Mouse (Mus musculus) kidney, adult 11 months (tissue): ENCODE data around the gene Rtraf.
A peak's percentile ranks its signal among the peaks of the same experiment; 100 is the strongest.

Experiments used
- DNase-seq: peaks from one replicate; pipeline ENCODE4 v3.0.0; 2022

Rtraf gene

DNA sequence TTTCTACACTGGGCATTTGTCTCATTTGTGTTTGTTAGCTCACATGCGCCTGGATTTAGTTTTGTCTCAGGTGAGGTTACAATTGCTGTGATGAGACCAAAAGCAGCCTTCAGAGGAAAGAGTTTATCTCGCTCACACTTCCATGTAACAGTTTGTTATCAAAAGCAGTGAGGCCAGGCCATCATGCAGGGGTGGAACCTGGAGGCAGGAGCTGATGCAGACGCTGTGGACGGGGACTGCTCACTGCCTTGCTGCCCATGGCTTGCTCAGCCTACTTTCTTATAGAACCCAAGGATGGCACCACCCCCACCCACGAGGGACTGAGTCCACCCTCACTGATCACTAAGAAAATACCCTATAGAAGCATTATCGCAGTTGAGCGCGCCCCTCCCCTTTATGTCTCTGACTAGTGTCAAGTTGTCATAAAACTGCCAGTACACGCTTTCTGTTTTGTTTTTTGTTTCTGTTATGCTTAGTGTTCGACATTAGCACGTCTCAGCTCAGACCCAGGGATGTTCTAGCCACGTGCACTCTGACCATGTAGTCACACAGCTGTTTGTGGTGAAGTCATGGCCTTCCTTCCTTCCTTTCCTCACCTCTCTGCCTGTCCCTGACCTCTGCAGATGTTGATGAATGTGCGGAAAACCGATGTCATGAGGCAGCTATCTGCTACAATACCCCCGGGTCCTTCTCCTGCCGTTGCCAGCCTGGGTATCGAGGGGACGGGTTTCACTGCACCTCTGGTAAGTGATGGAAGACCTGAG, 26.9 kb downstream of the Rtraf start:
- no peak for DNase-seq

GRCm38 (mm10) chr14:19794881-19795280, 28.7 kb downstream of the Rtraf start:
- no peak for DNase-seq

DNA sequence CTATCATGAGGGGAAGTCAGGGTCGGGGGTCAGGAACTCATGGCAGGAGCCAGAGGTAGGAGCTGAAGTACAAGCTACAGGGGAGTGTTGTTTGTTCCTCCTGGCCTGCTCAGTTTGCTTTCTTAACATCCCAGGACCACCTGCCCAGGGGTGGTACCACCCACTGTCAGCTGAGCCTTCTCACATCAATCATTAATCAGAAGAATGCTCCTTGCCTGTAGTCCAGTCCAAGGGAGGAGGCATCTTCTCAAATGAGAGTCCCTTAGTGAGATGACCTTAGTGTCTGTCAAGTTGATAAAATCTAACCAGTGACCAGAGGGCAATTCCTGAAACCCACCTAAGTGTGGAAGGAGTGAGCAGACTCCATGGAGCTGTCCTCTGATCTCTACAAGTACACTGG, 35.2 kb downstream of the Rtraf start:
- no peak for DNase-seq

- no peak for DNase-seq
These were observed 37.6 kb downstream of the Rtraf start for GRCm38 (mm10) chr14:19785797-19786588.

DNA sequence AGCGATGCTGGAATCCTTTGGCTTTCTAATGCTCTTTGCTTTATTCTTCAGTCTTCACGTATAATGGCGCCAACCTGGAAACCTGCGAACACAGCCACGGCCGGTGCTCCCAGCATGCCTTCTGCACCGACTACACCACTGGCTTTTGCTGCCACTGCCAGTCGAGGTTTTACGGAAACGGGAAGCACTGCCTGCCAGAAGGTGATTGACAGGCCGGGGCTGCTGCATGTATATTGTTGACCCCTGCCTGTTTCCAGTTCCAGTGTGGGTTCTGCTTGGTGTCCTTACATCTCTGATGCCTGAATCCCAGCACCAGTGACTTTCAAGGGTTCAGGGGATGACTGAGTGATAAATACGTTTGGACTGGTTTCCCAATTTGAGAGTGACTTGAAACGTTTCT, 45.7 kb downstream of the Rtraf start:
- no peak for DNase-seq

- DNase-seq = no peak
These were observed 46.3 kb downstream of the Rtraf start for GRCm38 (mm10) chr14:19777365-19777764.

DNA sequence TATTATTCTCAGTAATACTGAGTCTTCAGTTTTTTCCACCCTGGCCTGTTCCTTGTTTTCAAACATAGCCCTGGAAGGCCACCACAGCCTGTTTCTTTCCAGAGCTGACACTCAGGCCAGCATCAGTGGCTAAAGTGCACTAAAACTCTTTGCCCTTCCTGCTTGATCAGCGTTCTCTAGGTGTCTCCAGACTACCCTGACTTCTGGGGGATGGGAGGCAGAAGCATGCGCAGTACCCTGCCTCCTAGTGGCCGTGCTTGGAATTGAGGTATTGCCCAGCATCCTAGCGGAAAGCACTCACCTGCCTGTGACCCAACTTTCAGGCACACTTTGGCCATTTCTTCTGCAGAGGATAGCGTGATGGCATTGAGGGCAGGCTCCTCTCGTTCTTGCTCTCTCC, 46.7 kb downstream of the Rtraf start:
- DNase-seq = peak; percentile 76

DNA sequence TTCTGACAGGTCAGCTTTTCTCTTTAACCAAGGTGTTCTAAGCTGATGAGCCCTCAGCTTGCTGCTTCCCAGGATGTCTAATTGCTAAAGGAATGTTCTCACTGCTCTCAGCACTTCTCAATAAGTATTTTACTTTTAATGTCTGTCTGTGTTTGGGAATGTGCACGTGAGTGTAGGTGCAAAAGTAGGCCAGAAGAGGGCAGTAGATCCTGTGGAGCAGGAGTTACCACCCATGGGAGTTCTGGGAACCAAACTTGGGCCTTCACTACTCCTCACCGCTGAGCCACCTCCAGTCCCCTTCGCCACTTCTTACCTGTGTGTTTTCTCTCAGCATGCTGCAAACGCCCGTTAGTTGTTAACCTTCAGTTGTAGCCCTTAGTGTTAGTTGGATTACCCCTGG, 47.4 kb downstream of the Rtraf start:
- DNase-seq = no peak

GRCm38 (mm10) chr14:19775491-19775890, 48.1 kb downstream of the Rtraf start:
- DNase-seq = no peak

GRCm38 (mm10) chr14:19774036-19774628, 49.5 kb downstream of the Rtraf start:
- no peak for DNase-seq

GRCm38 (mm10) chr14:19771173-19771572, 52.5 kb downstream of the Rtraf start:
- no peak for DNase-seq

GRCm38 (mm10) chr14:19769441-19770200, 54.0 kb downstream of the Rtraf start:
- peak; percentile 26 for DNase-seq

- no peak for DNase-seq
These were observed 55.0 kb downstream of the Rtraf start for GRCm38 (mm10) chr14:19768648-19769047.

DNA sequence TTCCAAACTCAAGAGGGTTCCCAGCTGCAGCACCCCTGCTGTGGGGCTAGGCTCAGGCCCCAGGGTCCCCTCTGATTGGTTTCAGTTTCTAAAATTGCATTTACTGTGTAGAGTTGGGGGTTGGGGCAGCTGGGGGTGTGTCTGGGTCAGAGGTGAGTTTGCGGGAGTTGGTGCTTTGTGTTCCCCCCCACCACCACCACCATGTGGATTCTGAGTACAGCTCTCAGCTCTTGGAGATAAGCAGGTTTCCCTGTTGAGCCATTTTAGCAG, 57.3 kb downstream of the Rtraf start:
- DNase-seq = no peak

DNA sequence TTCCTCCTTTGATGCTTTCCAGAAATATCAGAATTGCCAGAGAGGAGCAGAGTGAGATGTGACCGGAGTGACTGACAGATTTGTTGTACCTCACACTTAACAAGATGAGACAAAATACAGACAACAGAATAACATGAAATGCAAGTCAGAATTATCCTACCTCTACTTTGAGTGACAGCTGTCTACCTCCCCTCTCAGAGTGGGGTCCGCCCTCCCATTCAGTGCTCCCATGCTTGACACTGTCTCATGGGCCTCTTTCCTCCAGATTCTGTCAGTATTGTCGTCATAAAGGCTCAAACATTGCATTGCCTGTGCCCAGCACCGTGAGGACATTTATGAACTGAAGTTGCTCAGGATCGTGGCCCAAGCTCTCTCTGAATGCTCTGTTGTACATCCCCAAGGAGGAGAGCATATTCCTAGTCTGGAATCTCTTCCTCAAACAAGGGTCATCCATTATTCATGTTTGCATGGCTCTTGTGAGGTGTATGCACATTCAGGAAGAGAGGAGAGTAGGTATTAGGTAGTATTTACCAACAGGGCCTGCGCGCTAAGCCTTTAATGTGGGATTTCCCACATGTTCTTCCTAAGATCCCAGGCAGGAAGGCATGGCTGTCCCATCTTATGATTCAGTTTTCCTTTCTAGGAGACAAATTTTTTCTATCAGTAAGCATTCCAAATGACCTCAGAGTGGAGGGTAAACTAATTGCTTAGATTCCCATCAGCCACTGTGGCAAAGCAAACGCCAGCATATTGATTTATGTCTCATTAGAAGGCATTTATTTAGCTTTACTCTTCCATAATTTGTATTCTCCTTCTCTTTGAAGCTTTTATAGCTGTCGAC, 57.9 kb downstream of the Rtraf start:
- DNase-seq = no peak

DNA sequence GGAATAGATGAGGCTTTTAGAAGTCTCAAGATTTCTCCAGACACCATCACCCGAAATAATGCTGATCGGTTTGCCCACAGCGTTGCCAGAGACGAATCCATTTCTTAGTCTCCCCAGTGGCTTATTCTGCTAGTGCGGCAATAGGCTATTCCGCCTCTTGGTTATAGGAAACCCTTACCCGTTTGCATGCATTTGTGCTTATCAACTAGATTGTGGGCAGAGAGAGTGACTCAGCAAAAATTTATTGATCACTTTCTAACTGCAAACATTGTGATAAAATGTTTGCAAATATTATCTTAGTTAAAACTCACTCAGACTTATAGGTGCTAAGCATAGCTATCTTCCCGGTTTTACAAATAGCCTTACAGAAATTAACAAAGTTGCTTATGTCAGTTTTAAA, 59.3 kb downstream of the Rtraf start:
- no peak for DNase-seq

- DNase-seq = no peak
These were observed 60.1 kb downstream of the Rtraf start for GRCm38 (mm10) chr14:19763527-19763926.

- DNase-seq = no peak
These were observed 61.6 kb downstream of the Rtraf start for GRCm38 (mm10) chr14:19762014-19762413.
